Mouse (Mus musculus) stomach, embryonic 14.5 days (tissue): Measurements from ENCODE around the gene Gm49369. TPM values are rescaled to one million over a fixed set of nuclear protein-coding genes. Genes with fewer than 3 reads are reported as not detected.

Experiments
- ATAC-seq: fragments of 200-750 bp; cut with Nextera tagmentation; 2 replicates; pipeline ENCODE4 v1.8.0; 2017; ENCODE audit warnings: low read depth, moderate TSS enrichment; ENCODE audit not compliant: insufficient number of reproducible peaks, insufficient read depth, low FRiP score
- H3K27ac ChIP-seq: fragments of 300-500 bp; sonication (generic); 2 replicates; pipeline ENCODE4 v1.5.1; 2014; ENCODE audit warnings: mild to moderate bottlenecking, low read length, moderate library complexity, mixed read lengths
- H3K27me3 ChIP-seq: fragments of 300-500 bp; sonication (generic); 2 replicates; pipeline ENCODE4 v1.6.1; 2014; ENCODE audit warnings: low read length, control low read depth, mixed read lengths; ENCODE audit not compliant: control insufficient read depth, insufficient read depth
- H3K36me3 ChIP-seq: fragments of 300-500 bp; sonication (generic); 2 replicates; pipeline ENCODE4 v1.6.1; 2014; ENCODE audit warnings: mild to moderate bottlenecking, control low read depth, low read length, moderate library complexity, mixed read lengths; ENCODE audit not compliant: control insufficient read depth, insufficient read depth
- H3K4me1 ChIP-seq: fragments of 300-500 bp; sonication (generic); 2 replicates; pipeline ENCODE4 v1.6.1; 2014; ENCODE audit warnings: low read length, control low read depth, mixed read lengths; ENCODE audit not compliant: control insufficient read depth, insufficient read depth
- H3K4me2 ChIP-seq: fragments of 300-500 bp; sonication (generic); replicated peaks from 2 replicates; pipeline ENCODE4 v1.6.1; 2014; ENCODE audit warnings: low read depth, low read length, control low read depth
- H3K4me3 ChIP-seq: fragments of 300-500 bp; sonication (generic); 2 replicates; pipeline ENCODE4 v1.5.1; 2014; ENCODE audit warnings: low read depth, low read length, control low read depth
- H3K9ac ChIP-seq: fragments of 300-500 bp; sonication (generic); replicated peaks from 2 replicates; pipeline ENCODE4 v1.6.1; 2014; ENCODE audit warnings: low read depth, mild to moderate bottlenecking, control low read depth, low read length, moderate library complexity, mixed read lengths
- H3K9me3 ChIP-seq: fragments of 300-500 bp; sonication (generic); 2 replicates; pipeline ENCODE4 v1.6.1; 2016; ENCODE audit warnings: low read depth, low read length, control low read depth; ENCODE audit not compliant: control insufficient read depth
- WGBS: fragments of 180-500 bp; shearing (Covaris S2); extraction: QIAGEN DNeasy Blood & Tissue Kit; methylation state at CpG from one replicate; pipeline ENCODE4 v1.1.7; 2014; 5-methylcytosine and 5-hydroxymethylcytosine counted together
- polyA plus RNA-seq: library from polyadenylated mRNA; unstranded; fragments of >200 nt; fragmentation: Nextera tagmentation; extraction: Ambion mirVana; gene quantifications from 2 replicates; pipeline ENCODE4 v1.2.1, GENCODE M21; 2014

Gm49369 gene
- polyA plus RNA-seq, 1 experiment from 2014 or later, result not detected

DNA sequence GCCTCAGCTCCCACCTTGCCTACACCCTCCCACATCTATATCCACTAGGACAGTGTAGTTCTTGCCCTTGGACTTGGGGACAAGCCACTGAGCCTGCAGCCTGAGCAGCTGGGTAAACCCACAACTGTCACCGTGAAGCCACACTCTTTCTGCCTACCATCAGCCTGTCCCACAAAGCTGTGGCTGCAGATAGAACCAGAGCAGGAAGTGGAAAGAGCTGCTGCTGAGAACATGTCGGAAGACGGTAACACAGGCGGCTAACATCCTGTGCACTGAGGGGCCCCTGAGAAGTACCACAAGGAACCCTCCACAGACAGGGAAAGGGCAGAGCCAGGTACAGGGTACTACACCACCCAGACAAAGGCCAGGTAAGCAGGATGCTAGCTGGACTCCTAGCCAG is 1.3 kb downstream of the Gm49369 start:
- no peak overlapping the region for H3K4me3 ChIP-seq
- H3K27ac ChIP-seq, result no peak overlapping the region
- H3K9ac ChIP-seq, result no peak overlapping the region
- no peak overlapping the region for H3K4me2 ChIP-seq
- ATAC-seq, result no peak
- H3K4me1 ChIP-seq, result peaks cover 5% of the 10 kb centered on the region; the same call in 1 of the 2 replicates
- H3K9me3 ChIP-seq, result no peaks in the 10 kb centered on the region
- no peaks in the 10 kb centered on the region for H3K27me3 ChIP-seq
- peaks cover 87% of the 10 kb centered on the region for H3K36me3 ChIP-seq
- 91% methylated on average over 4 of the region's 4 CpGs for WGBS

DNA sequence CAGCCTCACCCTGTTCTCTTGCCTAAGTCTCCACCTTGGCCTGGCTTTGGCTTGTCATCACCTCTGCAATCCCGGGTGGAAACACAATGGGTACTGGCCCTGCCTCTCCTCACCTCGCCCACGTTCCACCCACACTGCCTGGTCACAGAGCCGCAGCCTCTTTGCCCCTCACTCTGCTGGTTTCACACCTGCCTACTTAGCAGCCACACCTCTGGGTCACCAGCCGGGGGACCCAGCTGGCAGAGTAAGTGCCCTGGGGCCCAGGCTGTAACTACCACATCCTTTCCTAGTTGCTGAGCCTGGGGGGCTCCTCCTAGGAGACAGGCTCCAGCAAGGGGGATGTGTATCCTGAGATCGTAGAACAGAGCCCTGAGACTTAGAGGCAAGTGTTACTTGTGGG is 3.3 kb downstream of the Gm49369 start:
- Histone ChIP-seq H3K9ac (no peak overlapping the region), H3K4me2 (no peak overlapping the region), H3K27ac (no peak overlapping the region), H3K9me3 (no peaks in the 10 kb centered on the region), H3K4me3 (no peak overlapping the region), H3K27me3 (no peaks in the 10 kb centered on the region), H3K4me1 (no peaks in the 10 kb centered on the region), H3K36me3 (peaks cover 79% of the 10 kb centered on the region)
- WGBS, result 70% methylated on average over 6 of the region's 6 CpGs
- no peak for ATAC-seq

DNA sequence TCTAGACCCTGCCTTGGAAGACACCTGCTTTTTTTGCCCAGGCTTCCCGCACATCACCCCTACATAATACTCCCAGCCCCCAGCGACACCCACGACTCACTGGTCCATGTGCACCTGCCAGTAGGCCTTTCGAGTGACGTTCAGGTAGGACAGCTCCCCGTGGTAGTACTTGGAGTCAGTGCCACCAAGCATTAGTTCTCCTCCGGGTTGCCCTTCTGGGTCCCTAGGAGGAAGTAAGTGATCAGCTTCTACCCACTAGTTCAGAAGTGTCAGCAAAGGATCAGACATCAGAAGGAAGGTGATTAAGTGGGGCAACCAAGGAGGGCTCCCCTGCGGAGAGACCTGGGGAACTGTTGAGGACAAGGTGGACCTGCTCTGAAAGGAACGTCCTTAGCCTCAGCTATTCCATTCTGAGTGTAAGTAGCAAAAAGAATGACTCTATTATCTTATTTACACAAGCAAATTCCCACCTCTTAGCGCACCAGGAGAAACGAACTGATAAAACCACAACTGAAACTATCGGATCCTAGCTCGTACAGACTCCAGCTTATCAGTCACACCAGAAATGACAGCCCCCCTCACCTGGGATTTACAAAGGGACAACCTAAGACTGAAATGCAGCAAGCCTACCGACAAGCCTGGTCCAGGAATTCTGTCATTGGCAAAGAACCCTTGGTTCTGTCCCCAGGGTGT is 5.1 kb downstream of the Gm49369 start:
- peaks cover 6% of the 10 kb centered on the region for H3K27me3 ChIP-seq
- peak; percentile 16; the same call in 1 of the 2 replicates for ATAC-seq
- 79% methylated on average over 14 of the region's 14 CpGs for WGBS
- no peak overlapping the region for H3K27ac ChIP-seq
- no peak overlapping the region for H3K4me3 ChIP-seq
- no peak overlapping the region for H3K4me2 ChIP-seq
- H3K9ac ChIP-seq, result no peak overlapping the region
- H3K36me3 ChIP-seq, result peaks cover 61% of the 10 kb centered on the region
- H3K9me3 ChIP-seq, result no peaks in the 10 kb centered on the region
- H3K4me1 ChIP-seq, result no peaks in the 10 kb centered on the region

DNA sequence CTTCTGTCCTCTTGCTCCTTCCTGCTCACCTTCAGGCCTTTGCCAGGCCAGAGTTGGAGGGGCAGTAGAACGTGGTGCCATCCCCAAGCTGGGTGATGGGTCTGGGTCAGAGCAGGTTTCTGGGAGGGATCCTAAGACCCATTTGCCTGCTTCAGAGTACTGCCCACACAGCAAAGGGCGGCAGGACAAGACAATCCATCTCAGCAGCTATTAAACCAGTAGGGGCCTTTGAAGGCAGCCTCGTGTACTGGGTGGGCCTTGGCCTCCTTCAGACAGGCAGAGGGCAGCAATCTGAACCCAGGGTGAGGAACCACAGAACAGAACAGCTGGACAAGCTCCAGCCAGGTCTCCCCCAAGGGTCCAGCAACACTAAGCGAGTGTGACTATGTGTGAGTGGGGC is 6.4 kb downstream of the Gm49369 start:
- Histone ChIP-seq H3K4me3 (no peak overlapping the region), H3K9ac (no peak overlapping the region), H3K4me2 (no peak overlapping the region), H3K27ac (no peak overlapping the region), H3K4me1 (no peaks in the 10 kb centered on the region), H3K9me3 (no peaks in the 10 kb centered on the region), H3K27me3 (peaks cover 18% of the 10 kb centered on the region), H3K36me3 (peaks cover 51% of the 10 kb centered on the region)
- 74% methylated on average over 4 of the region's 4 CpGs for WGBS
- no peak for ATAC-seq

DNA sequence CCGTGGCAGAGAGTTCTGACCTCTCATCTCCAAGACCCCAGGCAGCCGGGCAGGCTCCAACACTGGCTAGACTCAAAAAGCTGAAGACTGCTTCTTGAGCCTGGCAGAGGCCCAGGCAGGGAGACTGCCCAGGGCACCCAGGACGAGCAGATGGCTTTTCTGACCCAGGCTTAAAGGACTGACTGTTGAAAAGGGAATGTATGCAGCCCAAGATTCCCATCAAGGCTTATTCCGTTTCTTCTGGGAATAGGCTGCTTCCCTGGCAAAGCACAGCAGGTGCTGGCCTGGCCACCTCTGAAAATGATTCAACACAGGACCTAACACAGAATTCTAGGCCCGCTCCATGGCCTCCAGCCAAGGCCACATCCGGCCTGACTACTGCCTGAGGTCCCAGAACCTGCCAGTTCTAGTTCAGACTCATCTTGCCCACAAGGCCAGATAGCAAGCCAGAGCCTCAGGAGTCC is 7.2 kb downstream of the Gm49369 start:
- no peak overlapping the region for H3K4me3 ChIP-seq
- WGBS, result 84% methylated on average over 6 of the region's 6 CpGs
- H3K27ac ChIP-seq, result no peak overlapping the region
- H3K4me1 ChIP-seq, result no peaks in the 10 kb centered on the region
- peaks cover 22% of the 10 kb centered on the region for H3K27me3 ChIP-seq
- H3K9me3 ChIP-seq, result no peaks in the 10 kb centered on the region
- H3K4me2 ChIP-seq, result no peak overlapping the region
- H3K36me3 ChIP-seq, result peaks cover 44% of the 10 kb centered on the region
- no peak for ATAC-seq
- H3K9ac ChIP-seq, result no peak overlapping the region

DNA sequence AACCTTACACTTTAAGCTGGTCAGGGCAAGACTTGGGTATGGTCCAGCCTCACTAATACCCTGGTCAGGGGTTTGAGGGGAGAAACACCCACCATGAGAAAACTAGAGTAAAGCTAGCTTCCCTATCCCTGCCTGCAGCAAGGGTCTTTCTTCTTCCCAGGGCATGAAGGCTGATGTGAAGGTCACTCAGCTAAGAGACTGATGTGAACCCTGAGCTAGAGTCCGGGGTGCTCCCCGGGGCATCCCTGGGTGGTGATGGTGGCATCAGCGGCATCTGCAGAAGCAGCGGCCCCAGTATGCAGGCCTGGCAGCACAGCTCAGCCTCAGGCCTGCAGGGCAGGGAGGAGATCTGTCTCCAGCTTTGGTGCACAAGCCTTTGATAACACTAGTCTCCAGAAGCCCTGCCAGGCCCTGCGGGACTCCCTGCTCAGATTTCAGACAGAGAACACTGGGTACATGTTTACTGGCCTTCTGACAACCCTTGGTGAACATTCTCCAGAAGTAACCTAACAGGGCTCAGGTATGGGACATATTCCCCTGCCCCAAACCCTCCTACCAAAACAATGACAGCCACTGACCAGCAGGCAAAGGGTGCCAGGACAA is 8.0 kb downstream of the Gm49369 start:
- H3K4me3 ChIP-seq, result no peak overlapping the region
- H3K4me1 ChIP-seq, result no peaks in the 10 kb centered on the region
- H3K27me3 ChIP-seq, result peaks cover 22% of the 10 kb centered on the region
- H3K36me3 ChIP-seq, result peaks cover 36% of the 10 kb centered on the region
- ATAC-seq, result no peak
- 91% methylated on average over 5 of the region's 5 CpGs for WGBS
- no peak overlapping the region for H3K27ac ChIP-seq
- no peak overlapping the region for H3K9ac ChIP-seq
- no peak overlapping the region for H3K4me2 ChIP-seq
- no peaks in the 10 kb centered on the region for H3K9me3 ChIP-seq

DNA sequence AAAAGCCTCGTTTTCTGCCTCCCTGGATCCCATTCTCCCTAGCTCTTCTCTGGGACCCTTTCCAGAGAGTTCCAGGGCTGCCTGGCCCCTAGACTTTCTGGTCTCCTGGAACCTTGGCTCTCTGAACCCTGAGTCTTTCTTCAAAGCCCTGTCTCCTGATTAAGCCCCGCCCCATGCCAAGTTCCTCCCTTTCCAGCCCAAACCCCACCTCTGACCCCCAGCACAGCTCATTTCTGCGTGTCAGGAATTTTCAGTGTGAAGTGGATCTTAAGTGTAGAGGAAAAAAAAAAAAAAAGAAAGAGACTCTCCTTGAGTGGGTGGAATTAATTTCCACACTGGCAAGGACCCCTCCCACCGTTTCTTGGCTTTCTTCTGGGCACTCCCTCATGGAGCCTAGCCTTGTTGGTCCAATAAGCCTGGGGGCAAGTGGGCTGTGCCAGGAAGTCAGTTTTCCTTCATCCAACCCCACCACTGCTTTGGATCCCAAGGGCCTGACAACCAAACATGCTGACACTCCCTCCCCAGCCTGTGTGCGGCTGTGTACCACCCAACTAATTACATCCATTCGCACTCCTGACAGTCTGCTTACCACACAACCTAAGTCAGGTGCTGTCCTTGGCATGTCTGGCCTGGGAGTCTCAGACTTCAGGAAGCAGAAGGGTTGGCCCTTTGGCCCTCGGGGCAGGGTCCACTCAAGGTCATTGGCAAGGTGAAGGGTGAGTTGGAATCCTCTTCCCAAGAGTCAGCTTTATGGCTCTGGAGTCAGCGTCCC is 8.6 kb downstream of the Gm49369 start, which contains the start of gene Ifitm10:
TSS of gene Ifitm10 (minus strand) at position 113 of the 772 bp plus-strand sequence.
- no peak within 1 kb of the TSS for H3K27ac ChIP-seq
- peaks cover 29% of the 10 kb centered on the region for H3K36me3 ChIP-seq
- H3K4me1 ChIP-seq, result no peaks in the 10 kb centered on the region
- WGBS, result 67% methylated on average over 8 of the region's 8 CpGs
- no peak within 1 kb of the TSS for H3K9ac ChIP-seq
- peak within 1 kb of the TSS; percentile 80 for H3K4me2 ChIP-seq
- no peak for ATAC-seq
- H3K9me3 ChIP-seq, result no peaks in the 10 kb centered on the region
- no peak within 1 kb of the TSS for H3K4me3 ChIP-seq
- peaks cover 22% of the 10 kb centered on the region for H3K27me3 ChIP-seq

DNA sequence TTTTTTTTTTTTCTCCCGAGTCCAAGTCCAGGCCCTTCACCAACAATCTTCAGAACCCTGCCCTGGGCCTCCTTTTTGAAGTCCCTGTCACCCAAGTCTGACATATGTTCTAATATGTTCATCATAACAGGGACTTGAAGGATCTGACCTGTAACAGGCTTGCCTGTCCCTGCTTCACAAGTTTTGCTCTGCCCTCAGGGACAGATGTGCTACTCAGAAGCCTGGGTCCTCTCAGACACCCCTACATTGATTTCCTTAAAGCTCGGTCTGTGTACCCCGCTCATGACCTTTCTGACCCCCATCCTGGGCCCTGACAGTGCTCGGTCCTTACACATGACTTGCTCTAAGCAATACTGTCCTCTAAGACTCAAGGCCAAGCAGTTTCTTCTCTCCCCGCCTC is 9.4 kb downstream of the Gm49369 start:
- Histone ChIP-seq H3K9me3 (no peaks in the 10 kb centered on the region), H3K9ac (no peak overlapping the region), H3K27me3 (peaks cover 22% of the 10 kb centered on the region), H3K4me2 (no peak overlapping the region), H3K4me3 (no peak overlapping the region), H3K36me3 (peaks cover 21% of the 10 kb centered on the region), H3K4me1 (no peaks in the 10 kb centered on the region), H3K27ac (no peak overlapping the region)
- WGBS, result 84% methylated on average over 5 of the region's 5 CpGs
- no peak for ATAC-seq
